Mouse (Mus musculus) liver, adult 2 months (tissue): ENCODE results near the gene Eml1.

Experiments
- CTCF ChIP-seq: fragments of 200-500 bp; IDR thresholded peaks from 2 replicates; pipeline ENCODE4 v1.5.1; 2011; ENCODE audit warnings: low read depth, low read length, control low read depth
- POLR2A ChIP-seq: fragments of 200-500 bp; IDR thresholded peaks from 2 replicates; pipeline ENCODE4 v1.6.1; 2011; ENCODE audit warnings: low read length, control low read depth; ENCODE audit not compliant: insufficient read depth; ENCODE audit errors: extremely low read depth

DNA sequence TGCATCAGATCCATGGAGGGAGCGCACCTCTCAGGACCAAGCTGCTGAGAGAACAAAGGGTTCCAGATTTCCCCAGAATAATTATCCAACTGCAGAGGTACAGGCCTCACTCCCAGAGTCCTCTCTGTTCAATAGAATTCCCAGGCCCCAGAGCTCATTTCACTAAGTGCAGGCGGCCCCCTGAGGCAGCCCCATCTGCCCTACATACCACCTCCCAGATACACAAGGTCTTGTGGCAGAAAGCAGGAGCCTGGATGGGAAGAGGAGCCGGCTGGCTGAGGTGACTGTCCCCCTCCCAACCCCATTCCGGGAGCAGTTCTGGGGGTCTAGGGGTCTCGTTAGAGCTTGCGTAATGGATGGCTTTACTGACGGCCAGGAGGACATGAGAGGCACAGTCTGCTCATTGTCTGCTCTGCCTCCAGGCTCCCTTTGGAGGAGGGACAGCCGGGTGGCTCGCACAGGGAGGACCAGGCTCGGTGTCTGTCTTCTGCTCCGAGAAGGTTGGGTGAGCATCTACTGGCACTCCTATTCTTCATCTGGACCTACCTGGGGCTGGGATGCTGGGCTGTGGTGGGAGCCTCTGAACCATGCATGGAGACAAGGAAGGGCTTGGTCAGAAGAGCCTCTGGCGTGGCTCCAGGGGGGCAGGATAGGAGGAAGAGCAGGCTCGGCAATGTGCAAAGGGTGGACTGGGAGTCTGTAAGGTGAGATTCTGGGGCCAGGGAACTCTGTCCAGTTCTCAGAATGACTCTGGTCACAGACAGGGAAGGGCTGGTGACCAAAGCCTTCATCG is 39.9 kb downstream of the Eml1 start:
- TF ChIP-seq CTCF (no peak), POLR2A (no peak)
